Mouse (Mus musculus): ENCODE results near the gene Inhbc. TPM values are rescaled to one million over a fixed set of nuclear protein-coding genes. Genes with fewer than 3 reads are reported as not detected.
A peak's percentile ranks its signal among the peaks of the same experiment; 100 is the strongest.

The Inhbc gene
- total RNA-seq, 2 experiments from 2014 or later = not detected

- no peak for DNase-seq (ENCODE audit: low spot score in 2 of 2)
Observed at GRCm38 (mm10) chr10:127352187-127352586, 18.0 kb downstream of the Inhbc start.

GRCm38 (mm10) chr10:127351719-127352118, 18.5 kb downstream of the Inhbc start:
- no peak for DNase-seq (ENCODE audit: low spot score in 2 of 2)

GRCm38 (mm10) chr10:127351285-127351595, 19.0 kb downstream of the Inhbc start:
- DNase-seq (ENCODE audit: low spot score in 2 of 2) = no peak

- peak; percentile 37 to 73 for DNase-seq (ENCODE audit: low spot score in 2 of 2)
Observed at GRCm38 (mm10) chr10:127350594-127351284, 19.5 kb downstream of the Inhbc start.

- DNase-seq (ENCODE audit: low spot score in 2 of 2) = peak in 1 of 2 experiments; percentile 29
Observed at GRCm38 (mm10) chr10:127349810-127350209, 20.4 kb downstream of the Inhbc start.

GRCm38 (mm10) chr10:127348957-127349356, 21.3 kb downstream of the Inhbc start:
- DNase-seq (ENCODE audit: low spot score in 2 of 2) = no peak

GRCm38 (mm10) chr10:127346173-127346572, 24.1 kb downstream of the Inhbc start:
- DNase-seq (ENCODE audit: low spot score in 2 of 2) = no peak

GRCm38 (mm10) chr10:127343029-127343428, 27.2 kb downstream of the Inhbc start:
- no peak for DNase-seq (ENCODE audit: low spot score in 2 of 2)

- peak; percentile 50 to 70 for DNase-seq (ENCODE audit: low spot score in 2 of 2)
Observed at GRCm38 (mm10) chr10:127341891-127342639, 28.2 kb downstream of the Inhbc start, which contains the start of gene Gli1. Gene Gli1 (minus strand): TSS chr10:127341974.

GRCm38 (mm10) chr10:127341360-127341690, 28.9 kb downstream of the Inhbc start:
- DNase-seq (ENCODE audit: low spot score in 2 of 2) = no peak

GRCm38 (mm10) chr10:127340577-127341359, 29.5 kb downstream of the Inhbc start:
- no peak for DNase-seq (ENCODE audit: low spot score in 2 of 2)

GRCm38 (mm10) chr10:127339683-127340576, 30.3 kb downstream of the Inhbc start:
- no peak for DNase-seq (ENCODE audit: low spot score in 2 of 2)

- peak; percentile 78 to 95 for DNase-seq (ENCODE audit: low spot score in 2 of 2)
Observed at GRCm38 (mm10) chr10:127338930-127339682, 31.1 kb downstream of the Inhbc start.

GRCm38 (mm10) chr10:127337536-127338099, 32.6 kb downstream of the Inhbc start:
- DNase-seq (ENCODE audit: low spot score in 2 of 2) = no peak

GRCm38 (mm10) chr10:127336952-127337351, 33.3 kb downstream of the Inhbc start:
- no peak for DNase-seq (ENCODE audit: low spot score in 2 of 2)

GRCm38 (mm10) chr10:127335271-127335670, 35.0 kb downstream of the Inhbc start:
- DNase-seq (ENCODE audit: low spot score in 2 of 2) = no peak

- DNase-seq (ENCODE audit: low spot score in 2 of 2) = no peak
Observed at GRCm38 (mm10) chr10:127333152-127333551, 37.1 kb downstream of the Inhbc start.

- DNase-seq (ENCODE audit: low spot score in 2 of 2) = no peak
Observed at GRCm38 (mm10) chr10:127332211-127332874, 37.9 kb downstream of the Inhbc start.

- no peak for DNase-seq (ENCODE audit: low spot score in 2 of 2)
Observed at GRCm38 (mm10) chr10:127330212-127330611, 40.0 kb downstream of the Inhbc start.
